Mouse (Mus musculus) liver (tissue): ENCODE results near the gene Duox1.

Experiments used
- DNase-seq: peaks from one replicate; pipeline ENCODE4 v3.0.0-alpha.2; 2020; ENCODE audit warnings: mixed read lengths

Gene Duox1

DNA sequence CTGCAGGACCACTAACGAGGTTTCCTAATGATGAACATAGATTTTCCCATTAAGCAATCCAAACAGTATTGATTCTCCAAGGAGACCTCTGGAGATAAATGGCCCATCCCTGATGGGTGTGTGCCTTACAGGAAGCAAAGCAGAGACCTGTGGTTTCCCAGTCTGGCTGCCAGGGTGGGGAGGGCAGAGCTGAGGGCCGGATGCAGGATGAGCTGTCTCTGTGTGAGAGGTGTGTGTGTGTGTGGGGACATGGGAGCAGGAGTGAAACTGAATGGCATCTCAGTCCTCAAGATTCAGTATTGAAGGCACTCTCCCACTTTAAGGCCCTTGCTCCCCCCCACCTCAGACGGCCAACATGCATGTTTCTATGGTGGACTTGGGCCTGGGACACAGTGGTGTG is 40.7 kb downstream of the Duox1 start:
- DNase-seq = no peak

- DNase-seq = no peak
Measured at GRCm38 (mm10) chr2:122360310-122360709, 44.8 kb downstream of the Duox1 start.

DNA sequence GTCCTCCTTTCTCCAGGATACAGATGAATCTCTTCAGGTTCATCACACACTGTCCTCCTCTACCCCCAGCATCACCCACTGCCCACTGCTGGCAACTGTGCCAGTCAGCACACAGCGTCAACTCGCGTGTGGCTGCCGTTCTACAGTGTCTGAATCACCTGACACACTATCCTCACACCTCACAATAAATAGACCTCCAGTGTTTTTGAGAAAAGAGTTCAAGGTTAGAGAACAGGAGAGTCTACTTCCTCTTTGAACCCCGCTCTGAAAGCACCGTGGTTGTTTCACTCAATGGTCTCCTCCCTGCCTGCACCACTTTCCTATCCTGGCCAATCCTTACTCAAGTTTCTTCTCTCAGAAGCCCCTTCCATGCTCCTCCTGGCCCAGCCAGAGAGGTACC is 45.7 kb downstream of the Duox1 start:
- no peak for DNase-seq

DNA sequence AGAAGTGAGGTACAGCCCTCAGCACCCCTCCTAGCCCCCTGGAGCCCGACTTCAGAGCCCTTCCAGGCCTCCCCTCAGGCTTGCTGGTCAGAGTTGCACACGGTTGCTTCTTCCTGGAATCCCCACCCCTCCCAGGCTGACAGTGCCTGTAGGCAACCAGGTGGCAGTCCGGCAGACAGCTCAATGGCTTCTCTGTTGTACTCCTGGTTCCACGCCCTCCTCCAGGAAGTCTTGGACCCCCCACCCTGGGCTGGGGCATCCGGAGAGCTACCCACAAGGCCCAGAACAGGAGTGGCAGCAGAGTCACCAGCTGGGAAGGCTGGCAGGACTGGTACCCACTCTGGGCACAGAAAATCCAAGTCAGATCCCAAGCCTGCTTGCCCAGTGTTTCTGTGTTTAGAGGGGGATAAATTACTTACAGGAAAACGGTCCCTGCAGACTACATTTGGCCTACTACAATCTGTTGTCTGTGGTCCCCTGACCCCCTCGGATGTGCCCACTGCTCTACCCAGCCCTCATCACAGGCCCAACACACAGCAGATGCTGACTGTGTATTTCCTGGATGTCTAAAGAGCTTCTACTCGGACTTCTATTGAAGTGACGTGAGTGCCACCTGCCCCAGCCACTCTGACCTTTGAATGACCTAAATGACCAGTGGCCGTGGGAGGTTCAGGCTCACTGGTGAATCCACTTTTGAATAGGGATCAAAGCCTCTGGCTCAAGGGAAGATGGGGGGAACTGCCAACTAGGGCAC is 46.6 kb downstream of the Duox1 start:
- no peak for DNase-seq

DNA sequence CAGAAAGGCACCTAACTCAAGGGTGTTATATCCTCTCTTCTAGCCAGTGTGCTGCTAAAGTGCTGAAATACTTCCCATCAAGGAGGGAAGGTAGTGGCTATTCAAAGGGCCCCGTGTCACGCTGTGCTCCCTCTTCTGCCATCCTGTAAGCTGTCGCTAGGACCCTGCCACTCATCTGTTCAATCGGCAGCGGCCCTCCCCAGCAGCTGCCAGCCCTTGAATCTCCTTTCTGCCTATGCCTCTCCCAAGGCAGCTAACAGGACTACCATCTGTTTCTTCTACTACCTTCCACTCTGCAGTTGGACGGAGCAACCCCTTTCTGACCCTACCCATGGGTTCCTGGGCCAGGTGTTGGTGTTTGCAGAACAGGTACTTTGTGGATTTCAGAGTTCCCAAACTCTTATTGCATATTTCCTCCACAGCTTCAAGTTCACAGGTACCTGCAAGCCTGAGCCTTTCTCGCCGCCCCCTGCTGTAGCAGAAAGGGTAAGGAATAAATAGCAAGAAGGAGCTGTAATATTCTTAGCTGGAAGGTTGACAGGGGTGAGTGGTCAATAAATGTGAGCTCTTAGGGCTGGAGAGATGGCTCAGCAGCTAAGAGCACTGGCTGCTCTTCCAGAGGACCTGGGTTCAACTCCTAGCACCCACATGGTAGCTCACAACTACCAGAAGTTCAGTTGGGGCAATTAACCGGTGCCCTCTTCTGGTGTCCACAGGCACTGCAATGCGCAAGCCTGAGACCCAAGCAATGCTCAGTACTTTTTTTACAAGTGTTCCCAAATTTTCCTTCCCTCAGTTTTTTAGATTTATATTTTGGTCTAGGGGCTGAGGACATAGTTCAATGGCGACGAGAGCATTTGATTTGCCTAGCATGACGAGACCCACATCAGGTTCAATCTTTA is 47.4 kb downstream of the Duox1 start:
- DNase-seq = no peak

- DNase-seq = peak; percentile 79
Measured at GRCm38 (mm10) chr2:122364352-122364944, 49.0 kb downstream of the Duox1 start.

- DNase-seq = peak; percentile 38
Measured at GRCm38 (mm10) chr2:122365244-122365866, 49.9 kb downstream of the Duox1 start.

GRCm38 (mm10) chr2:122366039-122366438 is 50.6 kb downstream of the Duox1 start:
- no peak for DNase-seq

DNA sequence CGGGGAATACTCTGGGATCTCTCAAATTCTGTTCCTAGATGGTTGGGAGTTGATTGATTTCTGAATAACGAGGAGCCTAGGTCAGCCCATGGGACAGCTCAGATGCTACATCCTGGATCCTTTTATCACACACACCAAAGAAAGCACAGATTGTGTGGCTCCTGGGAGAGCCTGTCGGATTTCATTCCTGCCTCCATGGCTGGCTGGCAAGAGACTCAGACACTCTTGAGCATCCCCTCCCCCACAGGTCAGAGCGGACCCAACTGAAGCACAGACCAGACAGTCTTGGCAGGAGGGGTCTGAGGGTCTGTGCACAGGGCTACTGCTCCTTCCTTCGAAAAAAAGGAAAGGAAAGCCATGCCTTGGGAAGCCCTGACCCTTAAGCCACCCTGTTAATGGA is 51.2 kb downstream of the Duox1 start:
- DNase-seq = no peak

DNA sequence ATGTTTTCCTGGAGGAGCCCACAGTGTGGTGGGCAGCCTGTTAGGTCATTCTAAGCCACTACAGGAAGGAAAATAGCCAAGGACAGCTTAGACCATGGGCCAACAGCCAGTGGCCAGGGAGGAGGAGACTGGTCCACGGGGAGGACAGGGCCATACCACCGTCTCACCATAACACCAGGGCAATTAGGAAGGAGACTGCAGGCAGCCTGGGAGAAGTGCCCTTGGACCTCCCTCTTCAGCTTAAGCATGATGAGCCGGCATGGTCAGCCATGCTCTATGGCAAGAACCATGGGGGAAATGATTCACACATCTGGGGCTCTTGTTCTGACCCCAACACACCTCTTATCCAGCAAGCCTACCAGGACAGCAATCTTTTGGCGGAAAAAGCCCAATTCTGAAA is 51.7 kb downstream of the Duox1 start:
- no peak for DNase-seq

DNA sequence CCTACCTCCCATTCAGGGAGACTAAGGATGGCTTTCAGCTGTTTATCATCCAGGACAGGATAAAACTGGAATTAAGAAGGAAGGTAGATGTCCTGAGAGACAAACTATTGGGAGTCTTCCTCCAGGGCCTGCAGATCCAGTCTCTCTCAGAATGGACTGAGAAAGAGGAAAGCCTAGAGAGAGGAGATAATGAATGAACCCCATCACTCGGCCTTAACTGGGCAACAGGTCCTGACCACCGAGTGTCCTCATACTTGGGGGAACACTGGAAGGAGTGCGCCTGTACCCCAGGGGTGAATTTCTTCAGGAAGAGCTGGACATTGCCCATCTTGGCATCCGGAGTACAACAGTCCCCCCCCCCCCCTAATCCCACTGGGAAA is 52.2 kb downstream of the Duox1 start:
- DNase-seq = no peak

DNA sequence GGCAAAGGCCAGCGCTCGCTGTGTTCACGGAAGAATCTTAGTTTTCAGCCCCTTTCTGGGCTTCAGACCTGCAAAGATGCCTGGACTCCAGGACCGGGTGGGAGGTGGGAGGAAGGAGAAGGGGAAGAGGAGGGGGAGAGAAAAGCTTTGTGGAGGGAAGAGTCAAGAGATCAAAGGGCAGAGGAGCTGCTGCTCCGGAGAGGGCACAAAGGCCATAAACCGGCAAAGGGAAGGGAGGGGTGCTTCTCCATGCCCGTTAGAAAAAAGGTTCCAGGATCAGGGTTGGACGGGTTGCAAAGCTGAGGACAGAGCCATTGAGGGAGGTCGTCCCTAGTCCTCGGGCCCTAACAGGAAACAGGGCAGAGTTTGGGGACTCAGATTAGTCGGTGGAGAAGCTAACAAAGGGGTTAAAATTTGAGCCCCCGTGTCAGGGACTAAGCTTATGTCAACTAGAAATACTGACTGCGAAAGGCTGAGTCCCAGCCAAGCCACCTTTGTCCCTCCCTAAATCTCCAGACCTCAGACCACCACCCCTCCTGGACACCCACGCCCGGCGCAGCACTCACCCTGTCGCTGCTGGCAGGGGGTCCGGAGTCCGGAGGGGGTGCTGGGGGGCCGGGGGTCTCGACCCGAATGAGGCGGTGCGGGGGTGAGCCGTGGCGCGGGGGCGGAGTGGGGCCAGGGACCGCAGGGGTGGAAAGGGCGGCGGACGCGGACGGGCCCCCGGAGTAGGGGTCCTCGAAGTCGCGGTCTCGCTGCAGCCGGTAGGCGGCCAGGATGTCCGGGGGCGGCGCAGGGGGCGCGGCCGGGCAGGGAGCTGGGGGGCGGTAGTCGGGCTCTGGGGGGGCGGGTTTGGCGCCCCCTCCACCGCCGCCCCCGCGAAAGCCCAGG is 52.9 kb downstream of the Duox1 start:
- DNase-seq = peak; percentile 55

DNA sequence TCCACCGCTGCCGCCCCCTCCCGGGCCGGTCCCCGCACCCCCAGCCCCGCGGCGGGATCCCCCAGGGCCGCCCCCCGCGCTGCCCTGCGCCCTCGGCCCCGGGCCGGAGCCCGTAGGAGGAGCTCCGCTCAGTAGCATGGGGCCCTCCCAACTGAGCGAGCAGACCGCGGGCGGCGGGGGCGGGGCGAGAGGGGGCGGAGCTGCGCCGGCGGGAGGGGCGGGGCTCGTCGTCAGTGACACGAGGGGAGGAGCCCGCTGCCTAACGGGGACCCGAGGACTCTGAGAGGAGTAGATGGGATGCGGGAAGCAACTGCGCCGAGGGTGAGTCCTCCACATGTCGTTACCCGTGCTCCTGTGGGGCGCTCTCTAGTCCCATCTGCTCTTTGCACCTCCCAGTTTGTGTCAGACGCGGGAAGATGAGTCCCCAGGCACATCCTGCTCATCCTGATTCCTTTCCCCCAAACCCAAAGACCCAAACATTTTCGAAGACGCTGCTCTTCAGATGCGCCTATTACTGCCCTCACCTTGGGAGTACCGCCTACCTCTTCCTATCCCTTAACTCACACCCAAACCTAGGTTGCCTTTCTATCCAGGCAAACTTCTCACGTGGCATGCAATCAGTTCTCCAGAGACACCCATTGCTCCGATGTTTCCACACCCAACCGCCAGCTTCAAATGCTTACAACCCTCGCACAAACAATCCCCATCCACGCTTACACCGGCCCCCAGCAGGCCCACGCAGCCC is 53.7 kb downstream of the Duox1 start, which contains the start of gene Shf:
Gene Shf (minus strand): TSS at position 168 of the 745 bp plus-strand sequence.
- DNase-seq = peak; percentile 96

- DNase-seq = no peak
Measured at GRCm38 (mm10) chr2:122370101-122370750, 54.8 kb downstream of the Duox1 start.

- no peak for DNase-seq
Measured at GRCm38 (mm10) chr2:122372067-122372466, 56.6 kb downstream of the Duox1 start.

GRCm38 (mm10) chr2:122372541-122372940 is 57.1 kb downstream of the Duox1 start:
- DNase-seq = no peak

DNA sequence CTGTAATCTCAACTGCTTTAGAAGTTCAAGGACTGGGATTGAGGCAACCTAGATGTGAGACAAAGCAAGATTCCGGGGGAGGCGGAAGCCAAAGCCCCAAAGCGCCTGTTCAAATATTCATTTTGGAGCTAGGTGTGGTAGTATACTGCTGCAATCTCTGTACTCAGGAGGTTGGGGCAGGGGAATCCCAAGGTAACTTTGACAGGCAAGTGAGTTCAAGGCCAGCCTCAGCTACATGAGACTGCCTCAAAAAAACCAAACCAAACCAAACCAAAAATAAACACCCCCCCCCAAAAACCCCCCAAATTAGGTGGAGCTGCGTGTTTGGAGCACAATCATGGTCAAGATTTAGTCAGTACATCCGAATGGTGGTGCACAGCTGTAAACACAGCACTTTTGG is 58.5 kb downstream of the Duox1 start:
- no peak for DNase-seq

DNA sequence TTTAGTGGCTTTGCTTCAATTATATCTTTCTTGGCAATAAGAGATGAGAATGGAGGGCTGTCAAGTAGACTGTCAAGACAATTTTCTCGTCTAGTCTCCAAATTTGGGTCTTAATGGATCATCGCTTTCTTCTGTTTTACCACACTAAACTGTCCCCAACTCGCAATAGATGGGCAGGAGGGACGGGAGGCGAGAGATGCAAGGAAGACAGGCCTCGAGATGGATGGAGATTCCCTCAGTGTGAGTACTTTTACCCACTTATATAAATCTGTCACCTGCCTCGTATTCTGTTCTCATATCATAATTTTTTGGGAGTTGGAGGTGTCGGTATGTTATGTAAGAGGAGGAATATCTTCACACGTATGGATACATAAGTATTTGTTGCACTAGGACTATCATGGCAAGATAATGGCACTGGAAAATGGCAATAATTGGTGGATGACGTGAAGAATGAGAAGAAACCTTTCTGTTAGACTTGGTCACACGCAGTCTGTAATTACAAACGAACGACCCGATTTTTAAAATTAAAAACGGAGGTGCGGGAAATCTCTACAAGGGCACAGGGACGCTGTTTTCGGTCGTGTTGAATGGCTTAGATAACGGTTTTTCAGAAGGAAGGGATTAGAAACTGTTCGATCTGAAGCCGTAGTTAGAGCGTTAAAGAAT is 59.3 kb downstream of the Duox1 start:
- DNase-seq = no peak

GRCm38 (mm10) chr2:122375391-122375991 is 60.0 kb downstream of the Duox1 start:
- DNase-seq = peak; percentile 93
